Mouse (Mus musculus): ENCODE data around the gene Pld3.

GRCm38 (mm10) chr7:27560291-27560887, 7.4 kb upstream of the Pld3 start:
- TF ChIP-seq CTCF (IDR thresholded peaks at IDR 0.05; ENCODE audit: control insufficient read depth, insufficient read depth, low read length) (no peak), POLR2A (IDR thresholded peaks at IDR 0.05; ENCODE audit: borderline replicate concordance, control insufficient read depth, low read depth, low read length) (no peak)
